Mouse (Mus musculus): ENCODE measurements around the gene Car3. TPM values are rescaled to one million over a fixed set of nuclear protein-coding genes. Genes with fewer than 3 reads are reported as not detected.
A peak's percentile ranks its signal among the peaks of the same experiment; 100 is the strongest.

Gene Car3
- polyA plus RNA-seq, 1 experiment from 2014 or later: 5.9 TPM

DNA sequence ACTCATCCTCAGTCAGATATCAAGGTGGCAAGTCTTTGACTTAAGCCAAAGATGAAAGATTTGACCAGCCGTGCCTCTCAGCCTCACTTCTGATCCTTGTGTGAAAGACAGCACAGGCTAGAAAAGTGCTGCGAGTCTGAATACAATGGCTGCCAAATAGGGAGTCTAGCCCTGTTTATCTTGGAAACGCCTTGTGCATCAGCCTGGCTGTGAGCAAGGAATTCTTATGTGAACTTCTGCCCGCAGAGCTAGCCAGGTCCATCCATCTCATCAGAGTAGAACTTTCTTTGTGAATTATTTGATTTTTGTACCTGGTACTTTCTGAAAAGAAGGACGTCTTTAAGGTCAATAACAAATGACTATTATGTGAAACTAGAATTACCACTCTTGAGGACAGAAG lies 9.3 kb upstream of the Car3 start:
- Histone ChIP-seq H3K27ac (ENCODE audit: low read length) (no peak overlapping the region), H3K27me3 (replicated peaks; ENCODE audit: control insufficient read depth, insufficient read depth, low read length) (no peaks in the 10 kb centered on the region), H3K9me3 (ENCODE audit: control insufficient read depth, low read length) (no peaks in the 10 kb centered on the region), H3K36me3 (ENCODE audit: control insufficient read depth, insufficient read depth, low read length) (no peaks in the 10 kb centered on the region), H3K4me1 (ENCODE audit: control insufficient read depth, insufficient read depth, low read length) (no peaks in the 10 kb centered on the region), H3K9ac (ENCODE audit: low read depth, low read length) (no peak overlapping the region), H3K4me3 (ENCODE audit: low read length) (no peak overlapping the region), H3K4me2 (ENCODE audit: low read depth, low read length) (no peak overlapping the region)
- ATAC-seq: no peak
- 61% methylated on average over 5 of the region's 5 CpGs for WGBS

DNA sequence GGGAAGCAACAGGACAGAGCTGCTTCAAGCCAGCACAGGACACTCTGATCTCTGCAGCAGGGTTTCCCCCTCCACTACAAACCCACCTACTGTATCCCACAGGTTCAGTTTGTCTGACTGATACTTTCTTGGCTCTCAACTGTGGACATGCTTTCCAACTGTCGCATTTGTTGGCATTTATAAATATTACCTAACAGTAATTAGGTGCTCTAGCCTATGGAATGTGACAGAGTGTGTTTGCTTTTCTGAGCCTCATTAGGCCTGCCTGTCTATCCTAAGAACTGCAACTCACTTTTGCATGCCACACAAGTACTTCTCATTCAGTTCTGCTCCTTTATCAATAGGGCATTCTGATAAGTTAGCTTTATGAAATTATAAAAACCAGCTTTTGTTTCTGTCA lies 8.9 kb upstream of the Car3 start:
- ATAC-seq: no peak
- Histone ChIP-seq H3K9me3 (ENCODE audit: control insufficient read depth, low read length) (no peaks in the 10 kb centered on the region), H3K27me3 (replicated peaks; ENCODE audit: control insufficient read depth, insufficient read depth, low read length) (no peaks in the 10 kb centered on the region), H3K27ac (ENCODE audit: low read length) (no peak overlapping the region), H3K9ac (ENCODE audit: low read depth, low read length) (no peak overlapping the region), H3K4me3 (ENCODE audit: low read length) (no peak overlapping the region), H3K4me2 (ENCODE audit: low read depth, low read length) (no peak overlapping the region), H3K4me1 (ENCODE audit: control insufficient read depth, insufficient read depth, low read length) (no peaks in the 10 kb centered on the region), H3K36me3 (ENCODE audit: control insufficient read depth, insufficient read depth, low read length) (no peaks in the 10 kb centered on the region)
- 60% methylated on average over 1 of the region's 1 CpGs for WGBS

DNA sequence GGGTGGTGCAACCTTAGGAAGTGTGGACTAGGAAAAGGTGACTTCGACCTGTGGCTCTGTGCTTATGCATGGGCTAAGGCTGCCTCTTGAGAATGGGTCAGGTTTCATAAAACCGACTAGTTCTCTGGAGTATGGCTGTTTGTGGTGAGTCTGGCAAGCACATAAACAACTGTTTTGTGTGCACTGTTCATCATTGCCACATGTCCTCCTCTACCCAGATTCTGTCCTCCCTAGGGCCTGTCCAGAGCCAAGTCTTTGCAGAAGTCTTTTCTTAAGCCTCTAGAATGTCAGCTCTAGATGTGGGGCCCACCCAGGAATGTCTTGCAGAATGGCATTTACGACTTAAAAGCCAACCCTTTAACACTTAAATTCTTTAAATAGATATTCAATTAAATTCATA lies 5.4 kb upstream of the Car3 start:
- Histone ChIP-seq H3K9me3 (ENCODE audit: control insufficient read depth, low read length) (no peaks in the 10 kb centered on the region), H3K4me1 (ENCODE audit: control insufficient read depth, insufficient read depth, low read length) (0 out of 2 replicates have a peak, but pooled peaks cover 3% of the 10 kb centered on the region), H3K9ac (ENCODE audit: low read depth, low read length) (no peak overlapping the region), H3K4me3 (ENCODE audit: low read length) (no peak overlapping the region), H3K4me2 (ENCODE audit: low read depth, low read length) (no peak overlapping the region), H3K27ac (ENCODE audit: low read length) (no peak overlapping the region), H3K36me3 (ENCODE audit: control insufficient read depth, insufficient read depth, low read length) (no peaks in the 10 kb centered on the region), H3K27me3 (replicated peaks; ENCODE audit: control insufficient read depth, insufficient read depth, low read length) (0 out of 2 replicates have a peak, but pooled peaks cover 2% of the 10 kb centered on the region)
- 70% methylated on average over 3 of the region's 3 CpGs for WGBS
- no peak for ATAC-seq

DNA sequence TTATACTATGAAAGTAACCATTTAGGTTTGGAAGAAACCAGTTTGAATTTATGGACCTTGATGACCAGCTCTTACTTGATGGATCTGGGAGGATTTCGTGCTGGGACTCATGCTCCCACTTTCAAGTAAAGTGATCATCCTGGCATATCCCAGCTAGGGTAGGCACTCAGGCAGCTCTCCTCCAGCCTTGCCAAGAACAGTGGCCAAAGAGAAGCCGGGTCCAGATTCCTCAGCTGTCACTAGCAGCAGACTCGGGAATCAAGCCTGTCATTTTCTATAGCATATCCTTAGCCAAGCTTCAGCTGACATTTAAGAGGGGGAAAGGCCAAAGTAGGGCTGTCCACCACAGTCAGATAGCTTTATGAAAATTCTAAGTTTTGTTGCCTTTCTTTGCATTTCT lies 3.0 kb upstream of the Car3 start:
- Histone ChIP-seq H3K4me3 (ENCODE audit: low read length) (no peak overlapping the region), H3K27me3 (replicated peaks; ENCODE audit: control insufficient read depth, insufficient read depth, low read length) (0 out of 2 replicates have a peak, but pooled peaks cover 5% of the 10 kb centered on the region), H3K27ac (ENCODE audit: low read length) (no peak overlapping the region), H3K4me1 (ENCODE audit: control insufficient read depth, insufficient read depth, low read length) (0 out of 2 replicates have a peak, but pooled peaks cover 3% of the 10 kb centered on the region), H3K9ac (ENCODE audit: low read depth, low read length) (no peak overlapping the region), H3K9me3 (ENCODE audit: control insufficient read depth, low read length) (no peaks in the 10 kb centered on the region), H3K36me3 (ENCODE audit: control insufficient read depth, insufficient read depth, low read length) (no peaks in the 10 kb centered on the region), H3K4me2 (ENCODE audit: low read depth, low read length) (no peak overlapping the region)
- 71% methylated on average over 3 of the region's 3 CpGs for WGBS
- ATAC-seq: no peak

DNA sequence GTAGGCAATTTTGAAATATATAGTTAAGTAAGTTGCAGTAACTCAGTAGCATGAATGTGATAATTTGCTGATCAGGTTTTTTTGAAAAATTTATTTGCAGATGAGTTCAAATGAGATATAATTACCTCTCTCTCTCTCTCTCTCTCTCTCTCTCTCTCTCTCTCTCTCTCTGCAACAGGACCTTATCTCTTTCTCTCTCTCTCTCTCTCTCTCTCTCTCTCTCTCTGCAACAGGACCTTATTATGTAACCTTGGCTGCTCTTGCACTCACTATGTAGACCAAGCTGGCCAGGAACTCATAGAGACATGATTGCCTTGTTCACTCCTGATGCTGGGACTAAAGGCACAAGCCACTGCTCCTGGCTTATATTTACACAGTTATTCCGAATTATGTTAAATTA lies 2.1 kb upstream of the Car3 start:
- no peak overlapping the region for H3K27ac ChIP-seq (ENCODE audit: low read length)
- no peak overlapping the region for H3K4me2 ChIP-seq (ENCODE audit: low read depth, low read length)
- H3K4me3 ChIP-seq (ENCODE audit: low read length): no peak overlapping the region
- no peaks in the 10 kb centered on the region for H3K9me3 ChIP-seq (ENCODE audit: control insufficient read depth, low read length)
- H3K36me3 ChIP-seq (ENCODE audit: control insufficient read depth, insufficient read depth, low read length): no peaks in the 10 kb centered on the region
- 0 out of 2 replicates have a peak, but pooled peaks cover 5% of the 10 kb centered on the region for H3K27me3 ChIP-seq (replicated peaks; ENCODE audit: control insufficient read depth, insufficient read depth, low read length)
- no peak for ATAC-seq
- H3K4me1 ChIP-seq (ENCODE audit: control insufficient read depth, insufficient read depth, low read length): 0 out of 2 replicates have a peak, but pooled peaks cover 3% of the 10 kb centered on the region
- H3K9ac ChIP-seq (ENCODE audit: low read depth, low read length): no peak overlapping the region
- 72% methylated on average over 1 of the region's 1 CpGs for WGBS

DNA sequence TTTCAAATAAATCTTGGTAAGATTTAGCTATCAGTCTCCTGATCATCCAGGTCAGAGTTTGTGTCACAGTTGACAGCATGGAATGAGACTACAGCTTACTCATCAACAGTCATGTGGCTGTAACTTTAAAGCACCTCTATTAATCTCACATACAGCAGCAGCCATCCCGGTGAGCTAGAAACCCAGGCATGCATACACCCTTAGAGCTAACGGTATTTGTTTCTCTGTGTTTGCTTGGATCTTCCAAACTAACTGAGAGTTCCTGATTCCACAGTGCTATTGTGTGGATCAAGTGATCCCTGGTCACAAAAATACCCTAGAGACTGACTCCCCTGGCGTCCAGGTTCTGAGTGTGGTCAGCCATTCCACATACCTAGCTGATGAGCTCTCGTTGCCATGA lies 1.5 kb upstream of the Car3 start:
- Histone ChIP-seq H3K9me3 (ENCODE audit: control insufficient read depth, low read length) (no peaks in the 10 kb centered on the region), H3K4me3 (ENCODE audit: low read length) (no peak overlapping the region), H3K27ac (ENCODE audit: low read length) (no peak overlapping the region), H3K36me3 (ENCODE audit: control insufficient read depth, insufficient read depth, low read length) (no peaks in the 10 kb centered on the region), H3K4me2 (ENCODE audit: low read depth, low read length) (no peak overlapping the region), H3K27me3 (replicated peaks; ENCODE audit: control insufficient read depth, insufficient read depth, low read length) (0 out of 2 replicates have a peak, but pooled peaks cover 5% of the 10 kb centered on the region), H3K4me1 (ENCODE audit: control insufficient read depth, insufficient read depth, low read length) (0 out of 2 replicates have a peak, but pooled peaks cover 3% of the 10 kb centered on the region), H3K9ac (ENCODE audit: low read depth, low read length) (no peak overlapping the region)
- WGBS: 39% methylated on average over 4 of the region's 4 CpGs
- ATAC-seq: no peak

DNA sequence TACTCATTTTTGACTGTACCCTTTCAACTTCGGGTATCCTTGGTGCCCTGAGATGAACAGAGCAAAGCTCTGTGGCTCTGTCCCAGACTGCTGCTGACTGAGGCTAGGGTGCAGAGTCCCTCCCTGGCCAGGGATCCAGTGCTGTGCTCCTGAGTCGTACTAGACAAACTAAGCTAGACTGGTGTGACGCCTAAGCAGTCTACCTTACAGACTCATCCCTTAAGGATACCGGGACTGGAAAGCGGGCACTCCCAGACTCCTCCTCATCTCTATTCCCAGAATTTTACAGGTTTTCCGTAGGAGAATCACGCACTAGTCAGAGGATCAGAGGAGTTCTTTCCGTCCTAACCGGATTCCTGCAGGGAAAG lies 674 bp upstream of the Car3 start:
- no peak overlapping the region for H3K27ac ChIP-seq (ENCODE audit: low read length)
- H3K9me3 ChIP-seq (ENCODE audit: control insufficient read depth, low read length): no peaks in the 10 kb centered on the region
- H3K27me3 ChIP-seq (replicated peaks; ENCODE audit: control insufficient read depth, insufficient read depth, low read length): 0 out of 2 replicates have a peak, but pooled peaks cover 5% of the 10 kb centered on the region
- ATAC-seq: peak; percentile 71
- under 1% methylated on average over 9 of the region's 9 CpGs for WGBS
- 0 out of 2 replicates have a peak, but pooled peaks cover 3% of the 10 kb centered on the region for H3K4me1 ChIP-seq (ENCODE audit: control insufficient read depth, insufficient read depth, low read length)
- no peaks in the 10 kb centered on the region for H3K36me3 ChIP-seq (ENCODE audit: control insufficient read depth, insufficient read depth, low read length)
- H3K4me3 ChIP-seq (ENCODE audit: low read length): peak overlapping the region; percentile 40
- peak overlapping the region; percentile 55 for H3K4me2 ChIP-seq (ENCODE audit: low read depth, low read length)
- H3K9ac ChIP-seq (ENCODE audit: low read depth, low read length): peak overlapping the region; percentile 49; the same call in 1 of the 2 replicates

DNA sequence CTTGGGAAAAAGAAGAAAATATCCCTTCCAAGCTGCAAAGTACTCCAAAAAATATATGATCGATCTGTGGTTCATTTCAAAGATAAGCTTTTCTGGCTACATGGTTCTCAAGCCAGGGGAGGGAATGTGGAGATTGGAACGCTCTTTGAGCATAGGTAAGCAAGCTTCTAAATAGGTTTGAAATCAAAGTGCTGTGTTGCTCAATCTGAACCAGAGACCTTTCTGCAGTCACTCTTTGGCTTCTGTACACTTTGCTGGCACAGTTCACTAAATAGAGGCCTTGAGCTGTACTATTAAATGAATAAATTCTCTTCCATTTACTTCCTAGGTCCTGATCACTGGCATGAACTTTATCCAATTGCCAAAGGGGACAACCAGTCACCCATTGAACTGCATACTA lies 610 bp downstream of the Car3 start:
- Histone ChIP-seq H3K27ac (ENCODE audit: low read length) (no peak overlapping the region), H3K27me3 (replicated peaks; ENCODE audit: control insufficient read depth, insufficient read depth, low read length) (0 out of 2 replicates have a peak, but pooled peaks cover 5% of the 10 kb centered on the region), H3K4me2 (ENCODE audit: low read depth, low read length) (no peak overlapping the region), H3K9me3 (ENCODE audit: control insufficient read depth, low read length) (no peaks in the 10 kb centered on the region), H3K4me1 (ENCODE audit: control insufficient read depth, insufficient read depth, low read length) (0 out of 2 replicates have a peak, but pooled peaks cover 3% of the 10 kb centered on the region), H3K9ac (ENCODE audit: low read depth, low read length) (no peak overlapping the region), H3K4me3 (ENCODE audit: low read length) (no peak overlapping the region), H3K36me3 (ENCODE audit: control insufficient read depth, insufficient read depth, low read length) (no peaks in the 10 kb centered on the region)
- ATAC-seq: no peak
- 91% methylated on average over 2 of the region's 2 CpGs for WGBS

DNA sequence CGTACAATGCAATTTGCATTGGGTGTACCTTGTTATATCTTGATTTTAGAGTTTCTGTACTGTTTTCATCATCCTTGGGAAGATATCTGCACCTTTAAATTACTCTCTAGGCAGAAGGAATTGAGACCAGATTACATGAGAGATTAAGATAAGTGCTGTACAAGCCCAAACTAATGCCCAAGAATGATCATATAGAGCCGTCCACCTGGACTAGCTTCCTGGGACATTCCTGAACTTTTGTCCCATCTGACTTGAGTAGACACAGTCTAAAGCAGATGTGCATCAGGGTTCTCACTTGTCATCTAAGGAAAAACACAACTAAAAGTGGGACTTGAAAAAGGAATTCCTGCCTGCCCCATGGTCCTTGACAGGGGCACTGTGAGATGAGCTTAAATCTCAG lies 2.6 kb downstream of the Car3 start:
- Histone ChIP-seq H3K27me3 (replicated peaks; ENCODE audit: control insufficient read depth, insufficient read depth, low read length) (0 out of 2 replicates have a peak, but pooled peaks cover 5% of the 10 kb centered on the region), H3K4me2 (ENCODE audit: low read depth, low read length) (no peak overlapping the region), H3K27ac (ENCODE audit: low read length) (no peak overlapping the region), H3K4me1 (ENCODE audit: control insufficient read depth, insufficient read depth, low read length) (0 out of 2 replicates have a peak, but pooled peaks cover 3% of the 10 kb centered on the region), H3K9me3 (ENCODE audit: control insufficient read depth, low read length) (no peaks in the 10 kb centered on the region), H3K36me3 (ENCODE audit: control insufficient read depth, insufficient read depth, low read length) (no peaks in the 10 kb centered on the region), H3K9ac (ENCODE audit: low read depth, low read length) (no peak overlapping the region), H3K4me3 (ENCODE audit: low read length) (no peak overlapping the region)
- WGBS: 69% methylated on average over 2 of the region's 2 CpGs
- ATAC-seq: no peak

DNA sequence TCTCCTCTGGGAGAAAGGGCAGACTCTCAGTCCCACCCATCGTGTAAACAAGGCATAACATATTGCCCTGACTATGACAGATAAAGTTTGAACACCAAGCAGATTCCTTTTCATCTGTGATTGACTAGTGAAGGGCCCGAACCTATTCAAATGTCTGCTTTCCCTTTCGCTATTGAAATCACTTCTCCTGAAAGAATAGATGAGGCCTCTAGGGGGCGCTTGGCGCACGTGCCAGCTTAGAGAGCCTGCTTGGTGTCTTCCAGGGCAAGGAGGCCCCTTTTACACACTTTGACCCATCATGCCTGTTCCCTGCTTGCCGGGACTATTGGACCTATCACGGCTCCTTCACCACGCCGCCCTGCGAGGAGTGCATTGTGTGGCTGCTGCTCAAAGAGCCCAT lies 6.5 kb downstream of the Car3 start:
- Histone ChIP-seq H3K4me1 (ENCODE audit: control insufficient read depth, insufficient read depth, low read length) (no peaks in the 10 kb centered on the region), H3K27me3 (replicated peaks; ENCODE audit: control insufficient read depth, insufficient read depth, low read length) (no peaks in the 10 kb centered on the region), H3K9me3 (ENCODE audit: control insufficient read depth, low read length) (no peaks in the 10 kb centered on the region), H3K36me3 (ENCODE audit: control insufficient read depth, insufficient read depth, low read length) (no peaks in the 10 kb centered on the region), H3K4me2 (ENCODE audit: low read depth, low read length) (0 out of 2 replicates have a peak overlapping the region, but pooled peaks have one; percentile 10), H3K9ac (ENCODE audit: low read depth, low read length) (no peak overlapping the region), H3K27ac (ENCODE audit: low read length) (no peak overlapping the region), H3K4me3 (ENCODE audit: low read length) (no peak overlapping the region)
- 32% methylated on average over 11 of the region's 11 CpGs for WGBS
- ATAC-seq: peak; percentile 88

Measured in intestine, embryonic 16.5 days (tissue).